Mouse (Mus musculus): ENCODE measurements around the gene Gm3138. TPM values are rescaled to one million over a fixed set of nuclear protein-coding genes. Genes with fewer than 3 reads are reported as not detected.
"Not testable (repeated sequence)": the region's sequence is repeated elsewhere in the genome, so short reads cannot be mapped to it uniquely, and the experiment has no call there.

Gm3138 gene
- total RNA-seq (2021), result not detected
- long read RNA-seq, experiment 1, result 0 reads
- long read RNA-seq, experiment 2, result 0 reads

DNA sequence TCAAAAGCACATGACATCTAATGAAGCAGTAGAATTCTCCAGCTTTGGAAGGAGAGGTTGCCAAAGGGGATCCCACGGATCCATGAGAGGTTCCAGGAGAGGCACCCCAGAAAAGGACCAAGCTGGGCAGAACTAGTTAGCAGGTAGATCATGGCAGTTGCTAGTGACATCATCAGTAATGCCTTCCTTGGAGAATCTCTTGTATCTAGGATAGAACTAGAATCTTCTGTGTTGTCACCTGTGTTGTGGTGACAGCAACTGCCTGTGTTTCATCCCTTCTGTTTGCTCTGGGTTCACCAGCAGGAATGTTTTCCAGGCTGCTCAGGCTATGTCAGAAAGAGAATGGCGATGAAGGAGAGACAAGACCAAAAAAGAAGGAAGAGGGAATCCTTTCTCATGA is at the start of gene Gm3138:
Gene Gm3138 (plus strand): TSS at position 301 of the 400 bp plus-strand sequence.
- DNase-seq (ENCODE audit: low spot score), result not testable (repeated sequence)

DNA sequence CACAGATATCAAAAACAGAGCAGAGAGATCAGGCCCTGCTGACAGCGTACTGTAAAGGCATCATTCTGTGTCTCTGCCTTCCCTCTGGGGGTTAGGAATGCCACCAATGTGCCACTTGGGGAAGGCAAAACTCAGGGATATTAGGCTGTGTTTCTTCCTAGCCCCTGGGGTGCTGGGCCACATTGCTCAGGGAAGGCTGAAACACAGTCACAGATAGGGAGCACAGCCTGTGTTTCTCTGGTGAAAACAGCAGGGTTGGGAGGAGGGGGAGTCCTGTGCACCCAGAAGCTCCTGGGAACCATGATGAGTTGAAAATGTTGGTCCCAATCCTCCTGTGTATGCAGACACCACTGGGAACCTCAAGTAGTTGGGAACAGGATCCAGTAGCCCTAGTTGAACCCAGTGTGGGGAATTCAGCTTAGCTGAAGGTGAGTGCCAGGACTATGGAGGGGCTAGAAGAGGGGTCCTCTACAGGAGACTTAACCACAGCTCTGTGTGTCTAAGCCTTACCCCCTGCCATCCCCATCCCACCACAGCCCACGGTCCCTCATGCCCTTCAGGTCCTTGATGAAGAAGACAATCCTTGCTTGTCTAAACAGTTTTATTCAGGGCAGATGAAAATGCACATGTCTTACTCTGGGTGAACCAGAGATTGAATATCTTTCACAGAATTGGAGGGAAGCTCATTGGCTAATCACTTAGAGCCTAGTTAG is 20.0 kb downstream of the Gm3138 start:
- DNase-seq (ENCODE audit: low spot score), result not testable (repeated sequence)

DNA sequence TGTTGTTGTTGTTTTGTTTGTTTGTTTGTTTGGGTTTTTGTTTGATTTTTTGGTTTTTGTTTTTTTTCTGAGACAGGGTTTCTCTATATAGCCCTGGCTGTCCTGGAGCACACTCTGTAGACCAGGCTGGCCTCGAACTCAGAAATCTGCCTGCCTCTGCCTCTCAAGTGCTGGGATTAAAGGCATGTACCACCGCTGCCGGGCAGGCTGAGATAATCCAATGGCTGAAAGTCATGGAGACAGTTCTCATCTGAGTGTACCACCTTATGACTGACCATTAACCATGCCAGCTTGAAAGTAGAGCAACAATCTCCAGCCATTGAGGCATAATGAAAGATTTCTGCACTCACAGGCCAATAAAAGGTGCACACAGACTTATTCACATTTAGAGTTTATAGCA is 30.4 kb downstream of the Gm3138 start:
- DNase-seq (ENCODE audit: low spot score), result not testable (repeated sequence)

Other genes starting within 250 kb of the Gm3138 start
- under 1 TPM; 0.31 to 0.43 TPM for gene Gm5796, start 225.7 kb upstream of the Gm3138 start, total RNA-seq (2021)
- gene Gm3115, start 165.5 kb upstream of the Gm3138 start, total RNA-seq (2021), result not detected
- under 1 TPM; 0.17 to 0.18 TPM for gene Gm8108, start 139.1 kb upstream of the Gm3138 start, total RNA-seq (2021)
- gene Gm3127, start 84.6 kb upstream of the Gm3138 start, total RNA-seq (2021), result not detected
- not detected for gene Gm2974, start 67.1 kb upstream of the Gm3138 start, total RNA-seq (2021)
- gene Gm3149, start 67.7 kb downstream of the Gm3138 start, total RNA-seq (2021), result not detected
- gene 2610042L04Rik, start 85.1 kb downstream of the Gm3138 start, total RNA-seq (2021), result not detected
- gene Gm3159, start 147.9 kb downstream of the Gm3138 start, total RNA-seq (2021), result not detected
- gene Gm3164, start 165.8 kb downstream of the Gm3138 start, total RNA-seq (2021), result under 1 TPM in 1 of 2 experiments, not detected in 1; 0.17 TPM
- gene Gm3173, start 181.4 kb downstream of the Gm3138 start, total RNA-seq (2021), result not detected
- gene Gm3182, start 232.1 kb downstream of the Gm3138 start, total RNA-seq (2021), result not detected